Mouse (Mus musculus) heart, postnatal 10 days (tissue): Measurements from ENCODE around the gene Hivep3. TPM values are rescaled to one million over a fixed set of nuclear protein-coding genes. Genes with fewer than 3 reads are reported as not detected.

Experiments used
- DNase-seq, 2 experiments: peaks; one replicate each; pipeline ENCODE4 v3.0.0; 2021
- intact Hi-C: fragments of 180-260 bp; cut with DNase I; formaldehyde crosslinking; loops from one replicate; pipeline ENCODE4 v1.15.1; 2025
- total RNA-seq, 2 experiments: library from RNA; stranded (reverse); gene quantifications; 2 replicates each; pipeline ENCODE4 v1.2.3; 2021

The Hivep3 gene
- total RNA-seq, 2 experiments from 2014 or later: 5.7 to 5.9 TPM

DNA sequence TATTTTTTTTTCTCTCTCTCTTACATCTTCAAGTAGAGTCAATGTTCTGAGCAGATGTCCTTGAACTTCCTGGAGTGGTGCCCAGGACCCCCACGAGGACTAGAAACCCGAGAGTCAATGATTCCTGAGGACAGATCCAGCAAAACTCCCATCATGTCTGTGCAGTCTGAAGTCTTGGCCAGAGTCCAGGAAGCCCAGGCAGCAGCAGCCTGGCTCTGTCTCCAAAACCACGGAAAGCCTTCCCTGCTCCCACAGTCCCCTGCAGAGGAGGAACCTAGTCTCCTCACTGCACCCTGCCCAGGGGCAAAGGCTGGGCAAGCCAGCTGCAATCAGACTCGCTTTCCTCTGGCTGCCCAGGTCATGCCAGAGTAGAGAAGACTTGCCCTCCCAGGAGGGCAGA is 234.5 kb downstream of the Hivep3 start:
- peak; percentile 51 to 59 for DNase-seq
- intact Hi-C loops: loop anchor here (2.0 to 5.0 kb wide), 2 partner anchors 45 to 119 kb away; no protein-coding TSS in a partner anchor

DNA sequence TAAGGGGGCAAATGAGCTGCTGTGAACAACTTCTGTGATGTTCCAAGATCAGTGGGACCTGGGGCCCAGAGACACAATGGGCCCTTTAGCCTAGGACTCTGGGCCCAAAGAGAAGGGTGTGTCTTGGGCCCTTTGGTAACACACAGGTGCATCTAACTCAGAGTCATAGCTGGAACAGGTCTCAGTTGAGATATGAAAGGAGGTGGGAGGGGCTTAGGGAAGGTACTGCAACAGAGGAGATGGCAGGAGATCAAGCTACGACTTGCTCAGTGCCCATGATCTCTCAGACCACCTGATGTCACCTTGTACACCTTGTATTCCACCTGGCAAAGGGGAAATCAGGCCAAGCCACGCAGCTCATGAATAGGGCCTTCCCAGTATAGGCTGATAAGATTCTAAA is 235.3 kb downstream of the Hivep3 start:
- no peak for DNase-seq
- intact Hi-C loops: loop anchor here (2.0 to 5.0 kb wide), 2 partner anchors 44 to 118 kb away; no protein-coding TSS in a partner anchor

DNA sequence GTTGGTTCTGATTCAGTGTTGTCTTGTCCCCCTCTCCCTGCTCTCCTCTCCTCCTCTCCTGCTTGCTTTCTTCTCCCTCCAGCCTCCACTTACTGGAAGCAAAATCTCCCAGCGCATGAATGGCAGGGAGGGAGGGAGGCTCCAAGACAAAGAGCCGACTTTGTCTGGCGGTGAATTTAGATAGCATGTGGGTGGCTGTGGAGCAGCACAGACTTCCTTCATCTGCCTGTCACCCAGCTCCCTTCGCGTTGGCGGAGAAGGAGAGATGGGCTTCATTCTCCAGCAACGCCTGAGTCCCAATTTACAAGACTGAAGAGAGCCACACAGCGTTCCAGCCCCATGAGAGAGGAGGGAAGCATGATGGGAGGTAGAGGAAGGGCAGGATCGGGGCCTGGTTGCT is 236.6 kb downstream of the Hivep3 start:
- DNase-seq: no peak
- intact Hi-C loops: no loop called here

- intact Hi-C loops: no loop called here
- DNase-seq: no peak
Measured at GRCm38 (mm10) chr4:119972375-119972774, 238.8 kb downstream of the Hivep3 start.

- intact Hi-C loops: no loop called here
- DNase-seq: peak; percentile 44 to 48
Measured at GRCm38 (mm10) chr4:119973729-119974605, 240.4 kb downstream of the Hivep3 start.

DNA sequence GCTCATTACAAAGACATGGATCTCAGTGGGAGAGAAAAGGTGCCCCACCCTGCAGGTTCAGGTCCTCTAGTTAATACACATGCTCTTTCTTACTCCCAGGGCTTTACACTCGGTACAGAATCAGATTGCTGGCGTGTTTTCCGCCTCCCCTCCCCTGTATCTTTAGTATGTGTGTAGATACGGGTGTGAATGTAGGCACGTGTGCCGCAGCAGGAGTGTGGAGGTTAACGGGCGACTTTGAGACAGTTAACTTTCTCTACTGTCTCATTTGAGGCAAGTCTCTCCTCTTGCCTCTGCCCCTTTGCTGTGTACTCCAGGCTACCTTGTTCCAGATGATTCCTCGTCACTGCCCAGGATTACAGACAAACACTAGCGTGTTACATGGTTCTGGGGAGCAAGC is 241.7 kb downstream of the Hivep3 start:
- intact Hi-C loops: no loop called here
- no peak for DNase-seq

GRCm38 (mm10) chr4:119975822-119976221 is 242.2 kb downstream of the Hivep3 start:
- no peak for DNase-seq

GRCm38 (mm10) chr4:119976428-119977168 is 243.0 kb downstream of the Hivep3 start:
- intact Hi-C loops: no loop called here
- no peak for DNase-seq

More at GRCm38 (mm10) chr4:119975822-119976221, 242.2 kb downstream of the Hivep3 start:
- intact Hi-C loops: no loop called here

GRCm38 (mm10) chr4:119977817-119978491 is 244.4 kb downstream of the Hivep3 start:
- DNase-seq: no peak
- intact Hi-C loops: no loop called here

- no peak for DNase-seq
- intact Hi-C loops: no loop called here
Measured at GRCm38 (mm10) chr4:119979238-119979829, 245.8 kb downstream of the Hivep3 start.

DNA sequence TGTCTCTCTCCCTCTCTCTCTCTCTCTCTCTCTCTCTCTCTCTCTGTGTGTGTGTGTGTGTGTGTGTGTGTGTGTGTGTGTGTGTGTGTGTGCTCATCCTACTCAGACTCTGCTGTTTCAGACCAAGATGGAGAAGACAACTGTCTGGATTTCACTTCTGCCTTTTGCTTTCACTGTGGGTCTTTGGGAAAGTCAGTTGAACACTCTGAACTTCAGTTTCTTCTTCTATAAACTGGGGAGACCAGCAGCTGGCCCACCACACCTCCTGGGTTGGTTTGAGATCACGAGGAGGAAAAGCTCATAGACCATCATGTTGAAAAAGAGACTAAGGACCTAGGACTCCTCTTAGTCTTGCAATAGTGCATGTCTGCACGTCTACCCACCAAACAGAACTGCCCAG is 246.3 kb downstream of the Hivep3 start:
- no peak for DNase-seq
- intact Hi-C loops: no loop called here

DNA sequence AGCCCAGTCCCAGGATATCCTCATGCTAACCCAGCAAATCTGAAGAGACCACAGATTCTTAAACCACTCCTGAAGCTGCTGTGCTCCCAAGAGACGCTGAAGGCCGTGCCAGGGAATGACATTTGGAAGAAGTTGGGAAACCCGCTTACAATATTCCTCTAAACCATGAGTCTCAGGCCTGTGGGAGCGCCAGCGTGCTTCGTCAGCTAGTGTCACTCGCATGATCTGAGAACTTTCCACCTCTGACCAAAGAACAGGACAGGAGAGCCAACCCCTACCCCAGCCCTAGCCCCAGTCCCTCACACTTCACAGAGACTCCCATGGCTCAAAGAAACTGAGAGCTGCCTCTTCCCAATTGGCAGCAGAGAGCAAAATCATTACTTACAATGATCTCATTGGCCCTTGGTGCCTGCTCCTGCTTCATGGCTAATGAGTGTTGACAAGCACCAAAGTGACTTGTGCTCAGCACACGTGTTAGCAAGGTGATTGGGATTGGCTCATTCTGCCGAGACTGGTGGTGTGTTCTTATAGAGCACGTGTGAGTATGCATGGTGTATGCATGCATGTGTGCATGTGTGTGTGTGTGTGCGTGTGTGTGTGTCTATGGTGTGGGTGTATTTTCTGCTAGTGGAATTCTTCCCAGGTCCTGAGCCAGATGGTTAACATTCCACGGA is 247.6 kb downstream of the Hivep3 start:
- intact Hi-C loops: no loop called here
- peak; percentile 28 to 41 for DNase-seq

DNA sequence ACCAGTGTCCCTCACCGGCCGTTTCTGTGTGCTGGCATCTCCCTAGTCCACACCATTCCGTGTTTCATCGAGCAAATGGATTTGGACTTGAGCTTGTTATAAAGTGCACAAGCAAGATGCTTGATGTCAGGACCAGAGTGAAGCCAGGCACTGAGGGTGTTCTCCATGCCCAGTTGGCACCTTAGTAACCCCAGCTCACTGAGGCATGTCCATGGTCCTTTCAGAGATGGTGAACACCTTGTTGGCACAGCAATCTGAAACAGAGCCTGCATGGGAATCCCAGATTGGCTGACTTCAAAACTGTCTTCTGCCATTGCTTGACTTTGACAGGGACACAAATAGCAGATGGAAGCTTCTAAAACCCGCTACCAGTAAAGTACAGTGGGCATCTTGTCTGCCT is 252.5 kb downstream of the Hivep3 start:
- DNase-seq: no peak
- intact Hi-C loops: no loop called here

DNA sequence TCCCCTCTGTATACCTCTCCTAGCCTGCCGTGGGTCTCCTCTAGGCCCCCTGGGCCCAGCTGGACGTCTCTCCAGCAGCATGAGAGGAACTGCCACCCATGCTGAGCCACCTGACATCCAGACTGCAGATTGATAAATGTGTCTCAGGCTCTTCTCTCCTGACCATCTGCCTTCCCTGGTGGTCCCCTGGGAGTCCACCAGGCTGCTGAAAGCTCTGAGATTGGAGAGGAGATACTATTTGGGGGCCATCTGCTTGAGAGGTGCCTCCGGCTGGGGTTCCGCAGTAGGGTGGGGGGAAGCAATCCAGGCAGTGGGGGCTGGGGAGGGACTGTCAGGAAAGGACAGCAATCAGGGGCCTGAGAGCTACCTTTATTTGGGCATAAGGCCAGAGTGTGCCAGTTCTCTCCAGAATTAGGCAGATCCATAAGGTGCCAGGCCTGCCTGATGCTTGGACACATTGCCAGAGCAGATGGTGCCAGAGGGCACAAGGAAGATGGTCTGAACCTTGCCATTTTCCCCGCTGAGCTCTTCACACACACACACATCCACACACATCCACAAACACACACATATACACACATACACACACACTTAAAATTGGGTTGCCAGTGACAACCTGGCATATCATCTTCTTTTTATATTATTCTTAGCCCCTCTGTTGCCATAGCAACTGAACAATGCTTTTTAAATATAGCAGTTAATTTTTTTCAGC is 253.2 kb downstream of the Hivep3 start:
- intact Hi-C loops: no loop called here
- no peak for DNase-seq

- intact Hi-C loops: no loop called here
- DNase-seq: no peak
Measured at GRCm38 (mm10) chr4:119987376-119988087, 253.9 kb downstream of the Hivep3 start.

DNA sequence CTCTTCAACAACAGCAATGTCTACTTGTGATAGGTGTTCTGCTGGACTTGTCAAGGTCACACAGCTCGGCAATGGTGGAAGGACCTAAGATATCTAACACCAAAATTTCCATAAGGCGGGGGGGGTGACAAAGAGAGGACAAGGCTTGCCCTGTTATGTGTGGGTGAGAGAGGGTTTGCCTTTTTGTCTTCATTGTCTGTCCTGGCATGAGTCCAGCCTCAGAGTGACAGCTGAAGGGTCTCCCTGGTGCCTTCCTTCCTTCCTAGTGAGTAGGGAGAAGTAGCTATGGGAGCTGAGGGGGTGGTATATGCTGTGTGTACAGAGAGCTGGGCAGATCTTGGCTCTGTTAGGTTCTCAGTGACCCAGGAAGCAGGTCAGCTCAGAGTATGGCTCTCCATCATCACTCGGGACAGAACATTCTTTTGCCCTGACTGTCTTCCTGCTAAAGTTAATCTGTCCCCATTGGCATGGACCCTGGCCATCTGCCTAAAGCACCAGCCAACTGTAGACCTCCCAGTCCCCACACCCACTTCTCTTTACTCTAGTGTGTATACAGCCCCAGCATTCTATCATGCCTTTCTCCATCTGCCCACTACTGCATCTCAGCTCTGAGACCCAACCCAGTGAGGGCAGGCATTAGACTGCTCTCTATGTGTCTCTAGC is 255.6 kb downstream of the Hivep3 start:
- intact Hi-C loops: no loop called here
- no peak for DNase-seq

DNA sequence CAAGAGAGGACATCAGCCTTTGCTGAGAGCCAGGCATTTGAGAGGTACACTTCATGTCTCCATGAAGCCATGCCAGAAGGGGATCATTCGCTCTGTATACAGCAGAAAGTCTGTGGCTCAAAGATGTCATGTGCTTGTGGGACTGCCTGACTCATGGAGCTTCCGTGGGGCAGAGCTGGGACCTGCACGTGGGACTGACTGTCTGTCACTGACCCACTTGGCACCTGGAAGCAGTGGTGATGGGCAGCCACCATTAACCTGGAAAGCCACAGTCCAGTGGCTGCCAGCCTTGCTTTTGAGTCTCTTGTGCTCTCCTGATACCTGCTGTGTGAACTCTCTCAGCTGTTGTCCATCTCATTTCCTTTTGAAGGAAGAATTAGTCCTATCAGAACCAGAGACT is 256.8 kb downstream of the Hivep3 start:
- DNase-seq: no peak
- intact Hi-C loops: no loop called here

DNA sequence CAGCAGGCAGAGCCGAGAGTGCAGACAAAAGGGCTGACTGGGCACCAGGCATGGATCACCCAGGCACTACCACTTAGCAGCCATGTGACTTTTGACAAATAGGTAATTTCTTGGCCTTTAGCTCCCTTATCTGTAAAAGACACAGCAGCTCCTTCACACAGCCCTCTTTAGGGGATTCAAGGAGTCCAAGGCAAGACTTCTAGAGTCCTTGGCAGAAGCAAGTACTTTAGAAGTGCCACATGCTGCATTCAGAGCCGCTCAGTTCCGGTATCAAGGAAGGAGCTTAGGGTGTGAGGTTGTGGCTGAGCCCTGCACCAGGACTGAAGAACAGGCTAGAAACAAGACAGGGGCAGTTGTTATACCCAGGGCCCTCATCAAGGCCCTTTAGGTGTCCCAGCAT is 257.3 kb downstream of the Hivep3 start:
- intact Hi-C loops: no loop called here
- DNase-seq: no peak
